Mouse (Mus musculus) forelimb bud, embryonic 11.5 days (tissue): ENCODE data around the gene Rfpl4b.
"Not testable (repeated sequence)": the region's sequence is repeated elsewhere in the genome, so short reads cannot be mapped to it uniquely, and the experiment has no call there.

Source experiments
- DNase-seq: peaks from one replicate; pipeline ENCODE4 v3.0.0-alpha.2; 2012; ENCODE audit warnings: low read depth, low spot score

Gene Rfpl4b

DNA sequence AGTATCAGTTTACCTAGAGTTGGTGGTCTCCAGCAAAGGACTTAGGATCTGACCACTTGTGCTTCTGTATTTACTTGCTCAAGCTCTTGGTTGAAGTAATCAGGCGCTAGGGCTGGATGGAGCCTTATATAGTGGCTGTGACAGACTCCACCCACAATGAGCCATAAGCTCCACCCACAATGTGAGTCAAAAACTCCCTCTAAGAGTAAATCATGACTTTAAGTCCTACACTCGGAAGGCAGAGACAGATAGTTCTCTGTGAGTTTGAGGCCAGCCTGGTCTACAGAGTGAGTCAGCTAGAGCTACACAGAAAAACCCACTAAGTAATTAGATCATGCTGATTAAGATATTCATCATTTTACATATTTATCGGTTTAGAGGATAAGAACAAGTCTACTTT, at the start of gene Rfpl4b:
TSS of gene Rfpl4b (minus strand) at position 101 of the 400 bp plus-strand sequence.
- no peak for DNase-seq

DNA sequence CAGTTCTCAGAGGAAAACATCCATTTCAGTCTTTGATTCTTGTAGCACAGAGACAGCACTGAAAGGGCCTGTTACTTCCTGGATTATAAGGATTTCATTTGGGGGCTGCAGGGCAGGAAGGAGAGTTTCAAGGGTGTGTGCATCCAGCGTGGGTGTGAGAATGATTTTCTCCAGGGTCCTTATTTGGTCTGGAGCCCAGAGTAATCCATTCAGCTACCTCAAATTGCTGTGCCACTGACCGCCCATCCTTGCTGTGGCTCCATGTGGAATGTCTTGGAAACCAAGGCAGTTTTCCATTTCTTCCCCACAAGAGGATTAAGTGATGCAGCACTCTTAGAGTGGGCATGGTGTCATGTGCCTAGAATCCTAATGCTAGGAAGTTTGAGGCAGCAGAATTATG, 33.6 kb upstream of the Rfpl4b start:
- no peak for DNase-seq

DNA sequence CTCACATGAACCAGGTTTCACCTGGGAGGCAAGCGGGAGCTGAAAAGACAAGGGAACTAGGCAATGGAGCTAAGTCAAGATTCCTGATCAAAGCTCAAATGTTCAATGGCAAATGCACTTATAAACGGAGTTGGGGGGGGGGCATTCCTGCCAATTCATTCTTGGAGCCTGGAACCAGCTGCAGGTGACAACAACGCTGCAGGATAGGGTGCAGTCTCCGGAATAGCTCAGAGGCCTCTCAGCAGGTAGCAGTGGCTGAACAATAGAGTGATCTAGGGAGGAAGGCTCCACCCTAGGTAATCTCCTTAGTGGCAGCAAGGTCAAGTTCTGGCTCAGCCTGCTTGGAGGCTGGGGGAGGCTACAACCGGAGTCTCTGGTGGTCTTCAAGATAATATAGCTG, 28.4 kb upstream of the Rfpl4b start:
- DNase-seq = not testable (repeated sequence)

DNA sequence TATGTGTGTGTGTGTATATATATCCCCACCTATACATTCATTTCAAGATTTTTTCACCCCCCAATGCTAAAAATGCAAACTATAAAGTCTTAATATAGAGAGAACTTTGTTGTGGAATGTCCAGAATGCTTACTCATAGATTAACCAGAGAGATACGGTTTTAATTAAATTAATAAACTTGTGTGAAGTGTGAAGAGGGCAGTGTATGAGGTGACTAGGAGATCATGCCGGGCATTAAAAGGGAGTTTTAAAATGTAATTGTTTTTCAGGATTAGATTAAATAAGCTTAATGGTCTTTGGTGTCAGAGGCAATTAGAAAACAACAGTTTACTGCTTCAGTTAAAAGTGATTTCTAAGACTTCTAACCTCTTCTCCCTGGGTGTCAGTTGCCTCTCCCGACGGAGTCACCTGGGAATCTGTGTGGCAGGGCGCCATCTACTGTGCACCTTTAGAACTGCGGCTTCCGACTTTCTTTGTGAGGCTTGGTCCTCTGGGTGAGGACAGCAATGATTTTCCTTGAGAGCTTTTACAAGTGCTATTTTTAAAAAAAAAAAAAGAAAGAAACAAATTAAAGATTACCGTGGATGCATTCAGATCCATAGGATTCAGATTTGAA, 27.4 kb upstream of the Rfpl4b start:
- peak; percentile 56 for DNase-seq

DNA sequence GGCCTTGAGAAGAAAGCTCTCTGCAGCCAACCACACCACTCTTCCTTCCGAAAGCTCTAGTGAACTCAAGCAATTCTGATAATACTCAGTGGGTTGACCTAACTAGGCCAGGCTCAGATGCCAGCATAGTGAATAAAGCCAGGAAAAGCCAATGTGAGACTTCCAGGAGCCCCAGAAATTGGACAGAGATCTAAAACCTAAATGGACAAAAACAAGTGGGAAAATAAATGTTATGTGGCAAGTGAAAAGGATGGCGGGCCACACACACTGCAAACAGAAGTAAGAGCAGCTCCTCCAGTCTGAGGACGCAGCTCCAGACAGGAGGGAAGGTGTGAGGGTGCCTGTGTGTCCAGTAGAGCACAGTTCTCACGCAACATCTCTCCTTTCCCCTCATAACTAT, 26.7 kb upstream of the Rfpl4b start:
- DNase-seq = no peak

DNA sequence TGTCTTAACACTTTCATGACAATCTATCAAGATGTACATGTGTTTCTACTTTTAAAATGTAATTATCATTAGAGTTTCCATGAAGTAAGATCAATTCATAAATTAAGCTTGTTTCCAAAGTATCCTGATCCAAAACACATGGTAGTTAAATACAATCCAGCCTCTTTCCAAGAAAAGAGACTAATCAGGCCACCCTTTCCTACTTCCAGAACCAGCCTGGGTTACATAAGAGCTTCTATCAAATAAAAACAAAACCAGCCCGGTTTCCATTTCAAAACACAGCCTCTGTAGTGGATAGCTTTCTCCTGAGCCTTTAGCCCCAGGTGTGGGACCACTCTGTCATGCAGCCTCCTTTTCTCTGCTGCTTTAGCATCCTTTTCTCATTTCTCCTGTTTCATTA, 2.2 kb upstream of the Rfpl4b start:
- peak; percentile 8 for DNase-seq

DNA sequence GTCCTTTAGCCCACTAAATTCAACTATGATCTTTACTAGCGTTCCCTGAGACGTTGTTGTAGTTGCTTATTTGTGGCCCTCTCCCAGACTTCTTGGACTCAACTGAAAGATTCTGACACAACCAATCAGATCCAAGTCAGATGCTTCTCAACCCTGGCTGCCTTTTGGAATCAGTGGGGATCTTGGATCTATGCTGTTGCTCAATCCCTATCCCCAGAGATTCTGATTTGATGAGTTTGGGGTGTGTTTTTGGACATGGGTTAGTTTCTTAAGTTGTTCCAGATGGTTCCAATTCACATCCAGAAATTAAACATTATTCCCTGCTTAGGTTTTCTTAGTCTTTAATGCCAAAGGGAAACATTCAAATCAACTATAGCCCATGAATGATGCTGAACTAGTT, 15.5 kb downstream of the Rfpl4b start:
- DNase-seq = no peak

DNA sequence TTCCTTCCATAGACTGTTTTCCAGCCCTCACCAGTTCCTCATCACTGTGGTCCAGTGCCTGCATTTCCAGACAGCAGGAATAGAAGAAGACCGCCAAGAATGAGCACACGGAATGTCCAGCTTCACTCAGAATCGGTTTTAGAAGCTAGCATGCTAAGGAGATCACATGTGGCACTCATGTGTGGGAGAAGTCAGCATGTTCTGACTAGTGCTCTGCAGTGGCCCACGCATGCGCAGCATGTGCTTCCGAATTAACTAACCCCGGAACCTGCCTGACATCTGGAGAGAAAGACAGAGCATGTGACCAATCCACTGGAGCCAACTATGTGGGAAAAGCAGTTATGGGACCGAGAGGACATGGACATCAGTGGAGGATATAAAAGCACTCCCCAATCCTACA, 17.5 kb downstream of the Rfpl4b start:
- DNase-seq = no peak

DNA sequence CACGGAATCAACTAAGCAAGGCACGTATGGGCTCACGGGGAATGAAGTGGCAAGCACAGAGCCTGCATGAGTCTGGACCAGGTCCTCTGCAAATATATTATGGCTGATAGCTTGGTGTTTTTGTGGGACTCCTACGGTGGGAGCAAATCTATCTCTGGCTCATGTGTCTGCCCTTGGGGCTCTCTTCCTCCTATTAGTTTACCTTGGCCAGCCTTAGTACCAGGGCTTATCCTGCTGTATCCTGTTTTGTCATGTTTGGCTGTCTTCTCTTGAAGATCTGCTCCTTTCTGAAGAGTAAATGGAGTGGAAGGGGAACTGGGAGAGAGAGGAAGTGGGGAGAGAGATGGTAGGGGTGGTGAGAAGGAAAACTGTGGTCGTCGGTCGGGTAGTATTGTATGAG, 18.3 kb downstream of the Rfpl4b start:
- DNase-seq = no peak

DNA sequence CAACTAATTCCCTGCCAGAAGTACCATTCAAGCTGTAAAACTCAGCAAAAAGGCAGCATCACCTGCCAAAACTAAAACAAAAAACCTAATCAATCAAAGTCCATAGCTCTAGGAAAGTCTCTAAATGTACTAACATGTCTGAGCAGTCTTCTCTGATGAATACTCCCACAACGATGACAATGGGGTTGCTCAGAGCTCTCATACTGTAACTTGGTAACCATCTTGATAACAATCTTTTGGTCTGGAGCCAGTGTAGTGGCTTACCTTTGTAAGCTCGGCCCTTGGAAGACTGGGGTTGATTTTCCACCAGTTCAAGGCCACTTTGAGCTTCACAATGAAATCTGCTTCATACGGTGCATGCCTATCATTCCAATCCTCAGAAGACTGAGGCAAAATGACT, 33.0 kb downstream of the Rfpl4b start:
- DNase-seq = no peak
